Mouse (Mus musculus) adipocyte (in vitro differentiated cells): ENCODE measurements around the gene Yipf3.

Source experiments
- DNase-seq: peaks from one replicate; pipeline ENCODE4 v3.0.0-alpha.2; 2016; ENCODE audit warnings: low spot score

Gene Yipf3

DNA sequence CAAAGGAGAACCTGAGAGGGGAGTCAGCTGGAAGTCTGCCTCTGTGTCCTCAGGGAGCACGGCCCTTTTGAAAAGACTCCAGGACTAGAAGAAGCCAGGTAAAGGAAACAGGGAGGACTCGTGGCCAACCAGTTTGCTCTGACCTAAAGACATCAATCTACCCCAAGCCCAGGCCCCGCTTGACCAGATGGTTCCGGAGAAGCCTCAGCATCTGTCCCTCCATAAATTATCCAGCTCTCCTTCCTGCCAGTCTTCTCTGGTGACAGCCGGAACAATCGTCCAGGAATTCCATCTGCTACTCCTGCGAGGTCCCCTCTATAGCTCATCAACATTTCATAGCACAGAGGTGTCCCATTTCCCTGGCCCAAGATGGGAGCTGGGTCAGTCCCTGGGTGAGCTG lies 36.8 kb downstream of the Yipf3 start:
- no peak for DNase-seq

DNA sequence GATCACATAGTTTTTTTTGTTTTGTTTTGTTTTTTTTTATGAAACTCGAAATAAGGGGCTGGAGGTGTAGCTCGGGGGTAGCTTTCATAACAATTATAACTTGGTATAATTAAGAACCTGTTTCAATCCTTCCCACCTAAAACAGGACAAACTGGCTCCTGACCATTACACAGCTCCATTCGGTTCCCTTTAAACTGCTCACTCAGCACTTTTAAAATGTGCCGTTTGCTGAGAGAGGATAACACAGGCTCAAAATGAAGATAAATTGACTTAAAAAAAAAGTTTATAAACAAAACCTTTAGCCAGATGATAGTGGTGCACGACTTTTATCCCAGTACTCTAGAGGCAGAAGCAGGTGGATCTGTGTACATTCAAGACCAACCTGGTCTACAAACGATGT lies 37.5 kb downstream of the Yipf3 start:
- no peak for DNase-seq

DNA sequence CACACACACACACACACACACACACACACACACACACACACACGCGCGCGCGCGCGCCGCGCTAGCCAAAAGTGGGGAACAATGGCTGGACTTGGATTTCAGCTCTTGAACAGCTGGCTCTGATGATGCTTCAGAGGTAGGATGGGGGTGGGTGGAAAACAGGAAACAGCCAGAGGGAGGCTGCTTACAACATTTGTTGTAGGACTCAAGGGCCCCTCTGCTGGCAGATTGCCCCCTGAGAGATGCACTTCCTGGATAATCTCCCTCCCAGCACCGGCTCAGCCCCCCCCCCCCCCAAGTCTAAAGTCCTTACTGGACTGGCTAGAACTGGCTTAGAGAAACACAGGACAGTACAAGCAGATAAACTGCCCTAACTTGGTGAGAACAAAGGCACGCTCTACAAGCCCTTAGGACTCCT lies 39.8 kb downstream of the Yipf3 start:
- no peak for DNase-seq

DNA sequence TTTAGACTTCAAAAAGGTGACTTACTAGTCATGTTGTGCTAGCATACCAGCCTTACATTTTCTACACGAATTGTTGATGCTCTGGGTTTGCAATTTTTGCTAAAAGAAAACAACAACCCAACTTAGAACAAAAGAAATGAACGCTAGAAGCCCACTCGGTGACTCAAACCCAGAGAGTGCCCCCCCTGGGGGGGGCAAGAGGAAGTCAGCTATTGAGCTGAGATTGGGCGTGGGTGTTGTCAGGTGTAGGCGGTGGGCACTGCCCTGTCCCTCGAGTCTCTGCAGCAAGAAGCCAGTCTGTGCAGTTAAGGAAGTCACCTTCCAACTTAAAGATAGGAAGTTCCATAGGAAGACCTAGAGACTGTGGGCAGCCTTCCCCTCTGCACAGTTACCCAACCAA lies 48.7 kb downstream of the Yipf3 start:
- DNase-seq, result no peak

DNA sequence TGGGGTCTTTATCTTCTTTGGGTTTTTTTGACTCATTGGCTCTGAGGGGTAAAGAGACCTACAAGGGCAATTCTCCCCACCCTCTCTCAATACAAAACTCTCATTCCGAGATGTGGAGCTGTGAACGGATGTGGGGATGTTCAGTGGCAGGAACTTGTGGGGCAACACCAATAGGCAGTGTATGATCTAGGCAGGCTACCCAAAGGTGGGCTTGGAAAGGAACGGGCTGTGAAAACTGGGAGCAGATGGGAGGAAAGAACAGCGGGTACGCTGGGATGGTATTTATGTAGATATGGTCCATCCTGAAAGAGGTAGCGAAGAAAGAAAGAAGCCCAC lies 49.1 kb downstream of the Yipf3 start:
- no peak for DNase-seq

DNA sequence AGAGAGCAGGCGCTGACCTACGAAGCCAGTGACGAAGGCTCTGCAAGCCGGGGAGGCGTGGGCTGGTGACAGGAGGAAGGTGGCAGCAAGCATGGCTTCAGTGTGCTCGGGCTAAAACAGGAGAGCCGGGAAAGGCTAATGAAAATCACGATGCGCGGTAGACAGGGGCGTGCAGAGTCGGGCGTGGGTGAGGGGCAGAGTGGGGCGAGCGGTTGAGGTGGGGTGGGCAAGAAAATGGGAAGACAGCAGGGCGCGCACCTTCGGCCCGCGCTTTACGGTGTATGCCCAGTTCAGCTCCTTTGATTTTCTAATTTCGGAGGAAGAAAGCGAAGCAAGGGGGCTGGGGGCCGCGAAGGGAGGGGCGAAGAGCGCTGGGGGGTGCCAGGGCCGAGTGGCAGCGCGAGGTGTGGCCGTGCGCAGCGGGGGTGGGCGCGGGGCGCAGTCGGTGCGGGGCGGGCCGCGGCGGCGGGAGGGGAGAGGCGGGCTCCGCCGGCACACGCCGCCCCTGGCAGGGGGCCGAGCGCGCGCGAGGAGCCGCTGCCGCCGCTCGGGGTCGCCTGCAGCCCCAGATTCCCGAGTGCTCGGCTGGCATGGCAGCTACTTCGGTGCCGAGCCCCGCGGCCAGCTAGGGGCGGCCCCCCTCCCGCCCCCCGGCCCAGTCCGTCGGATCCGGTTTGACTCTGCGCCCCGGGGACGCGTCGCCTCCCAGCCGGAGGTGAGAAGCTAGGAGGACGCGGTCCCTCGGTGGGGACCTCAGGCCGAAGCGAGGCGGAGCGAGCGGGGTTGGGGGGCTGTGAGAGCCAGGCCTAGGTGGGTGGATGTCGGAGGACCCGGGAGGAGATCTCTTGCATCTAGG lies 49.7 kb downstream of the Yipf3 start, which contains the start of gene Dlk2:
TSS of gene Dlk2 (plus strand) at position 58 of the 856 bp plus-strand sequence.
- no peak for DNase-seq

DNA sequence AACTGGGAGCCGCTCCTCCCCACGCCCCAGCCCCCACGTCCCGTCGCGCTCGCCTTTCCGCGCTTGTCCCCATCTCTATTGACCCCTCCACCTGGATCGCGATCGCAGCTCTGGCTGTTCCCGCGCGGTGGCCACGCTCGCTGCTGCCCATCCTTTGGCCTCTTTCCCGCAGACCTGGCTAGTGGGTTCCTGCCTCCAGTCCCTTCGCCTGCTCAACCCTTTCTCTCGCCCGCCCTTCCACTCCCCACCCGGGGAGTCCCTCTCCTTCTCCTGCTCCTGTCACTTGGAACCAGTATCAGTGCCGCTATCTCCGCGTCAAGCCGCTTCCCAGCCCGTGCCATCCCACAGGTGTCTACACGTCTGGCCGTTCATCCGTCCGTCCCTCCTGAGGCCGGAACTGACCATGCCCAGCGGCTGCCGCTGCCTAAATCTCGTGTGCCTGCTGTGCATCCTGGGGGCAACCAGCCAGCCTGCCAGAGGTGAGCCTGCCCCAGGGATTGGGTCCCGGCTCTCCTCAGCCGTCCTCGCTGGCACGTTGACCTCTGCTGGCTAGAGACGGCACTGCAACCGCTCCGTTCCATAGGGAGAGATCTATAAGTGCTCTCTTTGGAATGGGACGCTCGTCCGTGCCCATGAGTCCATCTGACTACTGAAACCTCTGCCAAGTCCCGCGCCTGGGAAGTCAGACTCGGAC lies 50.5 kb downstream of the Yipf3 start:
- DNase-seq, result peak; percentile 78

DNA sequence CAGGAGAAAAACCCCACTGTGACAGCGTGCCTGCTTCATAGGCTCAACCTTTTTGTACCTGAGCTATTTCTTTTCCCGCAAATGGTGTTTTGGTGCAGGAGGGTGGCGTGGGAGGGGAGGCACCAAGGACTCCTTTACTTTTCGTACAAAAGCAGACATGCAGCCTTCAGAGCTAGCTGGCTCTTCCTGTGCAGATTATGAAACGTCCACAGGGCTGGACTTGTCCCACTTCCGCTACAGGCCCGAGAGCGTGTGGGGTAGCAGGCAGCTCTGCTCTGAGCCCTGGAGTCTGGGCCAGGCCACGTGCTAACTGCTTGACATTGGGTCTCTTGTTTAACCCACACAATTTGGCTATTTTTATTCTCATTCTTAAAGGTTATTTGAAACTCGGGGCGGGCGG lies 54.0 kb downstream of the Yipf3 start:
- peak; percentile 22 for DNase-seq
